Mouse (Mus musculus): ENCODE data around the gene Pnrc2.

The Pnrc2 gene

GRCm38 (mm10) chr4:135891539-135891938, 17.9 kb upstream of the Pnrc2 start:
- DNase-seq (ENCODE audit: low spot score in 2 of 2), result no peak

- DNase-seq (ENCODE audit: low spot score in 2 of 2), result peak; percentile 51 to 70
Observed at GRCm38 (mm10) chr4:135889884-135890283, 16.2 kb upstream of the Pnrc2 start.

- DNase-seq (ENCODE audit: low spot score in 2 of 2), result peak in 1 of 2 experiments; percentile 4
Observed at GRCm38 (mm10) chr4:135889146-135889883, 15.7 kb upstream of the Pnrc2 start.

GRCm38 (mm10) chr4:135888448-135889057, 14.9 kb upstream of the Pnrc2 start:
- DNase-seq (ENCODE audit: low spot score in 2 of 2), result no peak

GRCm38 (mm10) chr4:135886184-135886583, 12.5 kb upstream of the Pnrc2 start:
- peak in 1 of 2 experiments; percentile 13 for DNase-seq (ENCODE audit: low spot score in 2 of 2)

GRCm38 (mm10) chr4:135885676-135886075, 12.0 kb upstream of the Pnrc2 start:
- peak in 1 of 2 experiments; percentile 8 for DNase-seq (ENCODE audit: low spot score in 2 of 2)

GRCm38 (mm10) chr4:135884531-135884930, 10.9 kb upstream of the Pnrc2 start:
- no peak for DNase-seq (ENCODE audit: low spot score in 2 of 2)

- peak in 1 of 2 experiments; percentile 14 for DNase-seq (ENCODE audit: low spot score in 2 of 2)
Observed at GRCm38 (mm10) chr4:135883881-135884516, 10.3 kb upstream of the Pnrc2 start.

- DNase-seq (ENCODE audit: low spot score in 2 of 2), result peak in 1 of 2 experiments; percentile 15
Observed at GRCm38 (mm10) chr4:135883401-135883851, 9.8 kb upstream of the Pnrc2 start.

- no peak for DNase-seq (ENCODE audit: low spot score in 2 of 2)
Observed at GRCm38 (mm10) chr4:135882023-135882422, 8.4 kb upstream of the Pnrc2 start.

- peak in 1 of 2 experiments; percentile 16 for DNase-seq (ENCODE audit: low spot score in 2 of 2)
Observed at GRCm38 (mm10) chr4:135880576-135880975, 6.9 kb upstream of the Pnrc2 start.

GRCm38 (mm10) chr4:135880018-135880417, 6.4 kb upstream of the Pnrc2 start:
- peak in 1 of 2 experiments; percentile 14 for DNase-seq (ENCODE audit: low spot score in 2 of 2)

- DNase-seq (ENCODE audit: low spot score in 2 of 2), result no peak
Observed at GRCm38 (mm10) chr4:135879021-135879420, 5.4 kb upstream of the Pnrc2 start.

GRCm38 (mm10) chr4:135877742-135878141, 4.1 kb upstream of the Pnrc2 start:
- no peak for DNase-seq (ENCODE audit: low spot score in 2 of 2)

- no peak for DNase-seq (ENCODE audit: low spot score in 2 of 2)
Observed at GRCm38 (mm10) chr4:135876583-135877020, 3.0 kb upstream of the Pnrc2 start.

- DNase-seq (ENCODE audit: low spot score in 2 of 2), result peak in 1 of 2 experiments; percentile 40
Observed at GRCm38 (mm10) chr4:135875991-135876582, 2.4 kb upstream of the Pnrc2 start.

GRCm38 (mm10) chr4:135875546-135875945, 1.9 kb upstream of the Pnrc2 start:
- DNase-seq (ENCODE audit: low spot score in 2 of 2), result no peak

- DNase-seq (ENCODE audit: low spot score in 2 of 2), result peak in 1 of 2 experiments; percentile 1
Observed at GRCm38 (mm10) chr4:135874564-135875535, 1.2 kb upstream of the Pnrc2 start.

GRCm38 (mm10) chr4:135872589-135873391, 860 bp downstream of the Pnrc2 start:
- DNase-seq (ENCODE audit: low spot score in 2 of 2), result no peak

- DNase-seq (ENCODE audit: low spot score in 2 of 2), result no peak
Observed at GRCm38 (mm10) chr4:135872015-135872414, 1.6 kb downstream of the Pnrc2 start.

Data from cerebellum, postnatal 4 days (tissue).